Comparison of ENCODE assay signal across 24 mouse cellular contexts in genomic region chr1:90481247-90481646, GRCm38 (mm10).
DNase-seq lines count a peak whose midpoint lies in the region; ATAC-seq lines count a peak whose summit lies in the region.
"Had no signal": no experiment of that assay in that cellular context is flagged by ENCODE, and none has a peak within 500 bp of the region (broad histone marks: within the 10 kb centered on the region; RNA-seq: fewer than 3 reads in every experiment).

No protein-coding gene starts in this region.

- no peak for ATAC-seq in midbrain, embryonic 11.5 days (ENCODE audit: low FRiP score)
- ATAC-seq in embryonic facial prominence, embryonic 13.5 days (ENCODE audit: insufficient number of reproducible peaks, insufficient read depth, low FRiP score, low TSS enrichment, low read depth): no peak
- peak; percentile 69; the same call in 1 of the 2 replicates for ATAC-seq in limb, embryonic 11.5 days (ENCODE audit: insufficient number of reproducible peaks, low FRiP score, low TSS enrichment, low read depth)
- ATAC-seq in stomach, embryonic 16.5 days (ENCODE audit: insufficient read depth, low FRiP score): no peak
- no peak for ATAC-seq in forebrain, embryonic 11.5 days (replicated peaks; ENCODE audit: low FRiP score)
- ATAC-seq: hindbrain, embryonic 16.5 days; intestine, embryonic 16.5 days; liver, postnatal 0 days; lung, postnatal 0 days had no signal

- no peak overlapping the region for H3K4me3 ChIP-seq in midbrain, embryonic 10.5 days
- H3K4me3 ChIP-seq in midbrain, embryonic 11.5 days (ENCODE audit: low read depth, low read length): no peak overlapping the region
- no peak overlapping the region for H3K4me3 ChIP-seq in embryonic facial prominence, embryonic 13.5 days
- H3K4me3 ChIP-seq in limb, embryonic 11.5 days (ENCODE audit: low read depth, low read length): no peak overlapping the region
- H3K4me3 ChIP-seq in stomach, embryonic 16.5 days (replicated peaks; ENCODE audit: low read length): no peak overlapping the region
- no peak overlapping the region for H3K4me3 ChIP-seq in forebrain, embryonic 11.5 days (ENCODE audit: low read depth, low read length)
- H3K4me3 ChIP-seq: forebrain, embryonic 12.5 days; heart, embryonic 15.5 days; midbrain, embryonic 12.5 days had no signal

- 96% methylated on average over 5 of the region's 5 CpGs for WGBS in midbrain, embryonic 10.5 days
- 87% methylated on average over 5 of the region's 5 CpGs for WGBS in midbrain, embryonic 11.5 days
- 57% methylated on average over 5 of the region's 5 CpGs for WGBS in embryonic facial prominence, embryonic 13.5 days
- WGBS in limb, embryonic 11.5 days: 48% methylated on average over 5 of the region's 5 CpGs
- WGBS in stomach, embryonic 16.5 days: 62% methylated on average over 5 of the region's 5 CpGs
- WGBS in forebrain, embryonic 11.5 days: 93% methylated on average over 5 of the region's 5 CpGs

- no peaks in the 10 kb centered on the region for H3K36me3 ChIP-seq in midbrain, embryonic 10.5 days
- no peaks in the 10 kb centered on the region for H3K36me3 ChIP-seq in midbrain, embryonic 11.5 days (ENCODE audit: control insufficient read depth, insufficient read depth, low read length)
- no peaks in the 10 kb centered on the region for H3K36me3 ChIP-seq in embryonic facial prominence, embryonic 13.5 days
- H3K36me3 ChIP-seq in limb, embryonic 11.5 days (ENCODE audit: control insufficient read depth, insufficient read depth, low read length): no peaks in the 10 kb centered on the region
- H3K36me3 ChIP-seq in stomach, embryonic 16.5 days (ENCODE audit: control insufficient read depth, insufficient read depth, low read length): no peaks in the 10 kb centered on the region
- no peaks in the 10 kb centered on the region for H3K36me3 ChIP-seq in forebrain, embryonic 11.5 days (ENCODE audit: control insufficient read depth, insufficient read depth, low read length)
- H3K36me3 ChIP-seq: forebrain, embryonic 12.5 days; heart, embryonic 15.5 days; midbrain, embryonic 12.5 days had no signal

- 0 out of 2 replicates have a peak overlapping the region, but pooled peaks have one; percentile 49 for H3K27ac ChIP-seq in midbrain, embryonic 10.5 days (replicated peaks)
- no peak overlapping the region for H3K27ac ChIP-seq in midbrain, embryonic 11.5 days (ENCODE audit: low read depth, low read length)
- peak overlapping the region; percentile 73 for H3K27ac ChIP-seq in embryonic facial prominence, embryonic 13.5 days
- peak overlapping the region; percentile 77 for H3K27ac ChIP-seq in limb, embryonic 11.5 days (replicated peaks; ENCODE audit: low read depth, low read length)
- H3K27ac ChIP-seq in stomach, embryonic 16.5 days (ENCODE audit: low read length): peak overlapping the region; percentile 56
- no peak overlapping the region for H3K27ac ChIP-seq in forebrain, embryonic 11.5 days (ENCODE audit: low read depth, low read length)
- H3K27ac ChIP-seq: forebrain, embryonic 12.5 days; heart, embryonic 15.5 days; midbrain, embryonic 12.5 days had no signal

- H3K4me1 ChIP-seq in midbrain, embryonic 10.5 days: peaks cover 17% of the 10 kb centered on the region
- H3K4me1 ChIP-seq in midbrain, embryonic 11.5 days (ENCODE audit: control insufficient read depth, insufficient read depth, low read length): peaks cover 11% of the 10 kb centered on the region
- H3K4me1 ChIP-seq in embryonic facial prominence, embryonic 13.5 days: peaks cover 35% of the 10 kb centered on the region
- peaks cover 17% of the 10 kb centered on the region for H3K4me1 ChIP-seq in limb, embryonic 11.5 days (ENCODE audit: control insufficient read depth, insufficient read depth, low read length)
- peaks cover 16% of the 10 kb centered on the region; the same call in 1 of the 2 replicates for H3K4me1 ChIP-seq in stomach, embryonic 16.5 days (ENCODE audit: control insufficient read depth, insufficient read depth, low read length)
- H3K4me1 ChIP-seq in forebrain, embryonic 11.5 days (replicated peaks; ENCODE audit: control insufficient read depth, insufficient read depth, low read length): 0 out of 2 replicates have a peak, but pooled peaks cover 5% of the 10 kb centered on the region
- H3K4me1 ChIP-seq: heart, embryonic 15.5 days had no signal

- DNase-seq in midbrain, embryonic 10.5 days (ENCODE audit: low spot score): no peak
- DNase-seq in midbrain, embryonic 11.5 days (ENCODE audit: low spot score, missing footprints): no peak
- peak; percentile 44 for DNase-seq in limb, embryonic 11.5 days (ENCODE audit: low spot score)
- DNase-seq in lung, postnatal 25 days (ENCODE audit: low spot score): no peak
- DNase-seq in forebrain, embryonic 11.5 days (ENCODE audit: low spot score): no peak
- no peak for DNase-seq in spleen, postnatal 14 days (ENCODE audit: low spot score in 2 of 2)
- DNase-seq: adrenal gland, postnatal 14 days; B cell, adult 2 months; cerebellum, adult 2 months; cerebellum, postnatal 25 days; heart, postnatal 4 days; kidney, postnatal 10 days; layer of hippocampus, postnatal 36 days; liver, postnatal 0 days; thymus, postnatal 36 days had no signal

- no peak overlapping the region for H3K9ac ChIP-seq in midbrain, embryonic 11.5 days (ENCODE audit: low read length)
- H3K9ac ChIP-seq in embryonic facial prominence, embryonic 13.5 days: no peak overlapping the region
- H3K9ac ChIP-seq in limb, embryonic 11.5 days (ENCODE audit: low read length): no peak overlapping the region
- no peak overlapping the region for H3K9ac ChIP-seq in stomach, embryonic 16.5 days (ENCODE audit: low read length)
- no peak overlapping the region for H3K9ac ChIP-seq in forebrain, embryonic 11.5 days (ENCODE audit: low read length)
- H3K9ac ChIP-seq: forebrain, embryonic 12.5 days; heart, embryonic 15.5 days; liver, postnatal 0 days; midbrain, embryonic 12.5 days had no signal

- no peaks in the 10 kb centered on the region for H3K27me3 ChIP-seq in midbrain, embryonic 10.5 days (ENCODE audit: low read depth, poor library complexity, severe bottlenecking)
- H3K27me3 ChIP-seq in midbrain, embryonic 11.5 days (ENCODE audit: control insufficient read depth, insufficient read depth, low read length): no peaks in the 10 kb centered on the region
- no peaks in the 10 kb centered on the region for H3K27me3 ChIP-seq in embryonic facial prominence, embryonic 13.5 days
- H3K27me3 ChIP-seq in limb, embryonic 11.5 days (ENCODE audit: control insufficient read depth, insufficient read depth, low read length): no peaks in the 10 kb centered on the region
- no peaks in the 10 kb centered on the region for H3K27me3 ChIP-seq in stomach, embryonic 16.5 days (ENCODE audit: control insufficient read depth, insufficient read depth, low read length)
- H3K27me3 ChIP-seq in forebrain, embryonic 11.5 days (ENCODE audit: control insufficient read depth, insufficient read depth, low read length): no peaks in the 10 kb centered on the region
- H3K27me3 ChIP-seq: forebrain, embryonic 12.5 days; heart, embryonic 15.5 days; midbrain, embryonic 12.5 days had no signal

- peaks cover 4% of the 10 kb centered on the region; the same call in 1 of the 2 replicates for H3K9me3 ChIP-seq in midbrain, embryonic 10.5 days (replicated peaks)
- H3K9me3 ChIP-seq in midbrain, embryonic 11.5 days (ENCODE audit: control insufficient read depth, low read length): no peaks in the 10 kb centered on the region
- no peaks in the 10 kb centered on the region for H3K9me3 ChIP-seq in embryonic facial prominence, embryonic 13.5 days
- H3K9me3 ChIP-seq in limb, embryonic 11.5 days (ENCODE audit: control insufficient read depth, low read length): no peaks in the 10 kb centered on the region
- no peaks in the 10 kb centered on the region for H3K9me3 ChIP-seq in stomach, embryonic 16.5 days (replicated peaks; ENCODE audit: control insufficient read depth, low read length)
- H3K9me3 ChIP-seq in forebrain, embryonic 11.5 days (ENCODE audit: control insufficient read depth, low read length): no peaks in the 10 kb centered on the region
- H3K9me3 ChIP-seq: forebrain, embryonic 12.5 days; heart, embryonic 15.5 days; midbrain, embryonic 12.5 days had no signal

- no peak overlapping the region for H3K4me2 ChIP-seq in midbrain, embryonic 11.5 days
- no peak overlapping the region for H3K4me2 ChIP-seq in embryonic facial prominence, embryonic 13.5 days
- H3K4me2 ChIP-seq in limb, embryonic 11.5 days (ENCODE audit: low read depth, severe bottlenecking): no peak overlapping the region
- H3K4me2 ChIP-seq in stomach, embryonic 16.5 days (ENCODE audit: low read depth, low read length): no peak overlapping the region
- no peak overlapping the region for H3K4me2 ChIP-seq in forebrain, embryonic 11.5 days (ENCODE audit: low read depth, low read length, severe bottlenecking)
- H3K4me2 ChIP-seq: forebrain, embryonic 12.5 days; heart, embryonic 15.5 days; liver, embryonic 11.5 days; midbrain, embryonic 12.5 days had no signal

Comparison
In these comparisons a context has a peak if more than half of its experiments do, and no peak if none do; other contexts are left out.
1. H3K27ac ChIP-seq: peak in midbrain, embryonic 10.5 days (single experiment), embryonic facial prominence, embryonic 13.5 days (single experiment), limb, embryonic 11.5 days (single experiment) and stomach, embryonic 16.5 days (single experiment); none in midbrain, embryonic 11.5 days (single experiment) and forebrain, embryonic 11.5 days (single experiment).